Mouse (Mus musculus) hindbrain, embryonic 10.5 days (tissue): ENCODE measurements at regions not wholly inside any gene's neighbourhood (a gene's known extent, or its start where the extent isn't known, plus 50 kb on each side); places are given as distances from the start of the nearest gene placed in this dataset.
A peak's percentile ranks its signal among the peaks of the same experiment; 100 is the strongest.
"Not testable (repeated sequence)": the region's sequence is repeated elsewhere in the genome, so short reads cannot be mapped to it uniquely, and the experiment has no call there.

Source experiments
- DNase-seq: peaks from one replicate; pipeline ENCODE4 v3.0.0-alpha.2; 2017; ENCODE audit warnings: low spot score
- H3K27ac ChIP-seq: fragments of 300-500 bp; sonication (generic); 2 replicates; pipeline ENCODE4 v1.5.1; 2016; ENCODE audit warnings: mild to moderate bottlenecking, moderate library complexity
- H3K27me3 ChIP-seq: fragments of 300-500 bp; sonication (generic); 2 replicates; pipeline ENCODE4 v1.6.1; 2016; ENCODE audit warnings: mild to moderate bottlenecking; ENCODE audit not compliant: poor library complexity, insufficient read depth, severe bottlenecking
- H3K36me3 ChIP-seq: fragments of 300-500 bp; sonication (generic); 2 replicates; pipeline ENCODE4 v1.6.1; 2016; ENCODE audit warnings: mild to moderate bottlenecking, moderate library complexity
- H3K4me1 ChIP-seq: fragments of 300-500 bp; sonication (generic); replicated peaks from 2 replicates; pipeline ENCODE4 v1.6.1; 2016; ENCODE audit warnings: mild to moderate bottlenecking
- H3K4me3 ChIP-seq: fragments of 300-500 bp; sonication (generic); 2 replicates; pipeline ENCODE4 v1.5.1; 2016; ENCODE audit warnings: mild to moderate bottlenecking, moderate library complexity
- H3K9me3 ChIP-seq: fragments of 300-500 bp; sonication (generic); 2 replicates; pipeline ENCODE4 v1.6.1; 2016; ENCODE audit warnings: mild to moderate bottlenecking, moderate library complexity
- WGBS: fragments of 180-500 bp; shearing (Covaris S2); methylation state at CpG from one replicate; pipeline ENCODE4 v1.1.7; 2016; 5-methylcytosine and 5-hydroxymethylcytosine counted together

- not testable (repeated sequence) for H3K27me3 ChIP-seq, H3K36me3 ChIP-seq, H3K27ac ChIP-seq, H3K4me3 ChIP-seq, H3K9me3 ChIP-seq, H3K4me1 ChIP-seq, DNase-seq
- WGBS = 31% methylated on average over 3 of the region's 3 CpGs
Observed at GRCm38 (mm10) chr3:59563486-59564006, 166.0 kb upstream of the Gm5538 start.

- DNase-seq = no peak
- H3K9me3 ChIP-seq = no peaks in the 10 kb centered on the region
- H3K4me3 ChIP-seq = no peak overlapping the region
- no peaks in the 10 kb centered on the region for H3K27me3 ChIP-seq
- no peak overlapping the region for H3K27ac ChIP-seq
- 40% methylated on average over 2 of the region's 2 CpGs for WGBS
- no peaks in the 10 kb centered on the region for H3K4me1 ChIP-seq
- H3K36me3 ChIP-seq = no peaks in the 10 kb centered on the region
Observed at GRCm38 (mm10) chr3:59542621-59543020, 187.0 kb upstream of the Gm5538 start.

GRCm38 (mm10) chr3:59540547-59540946, 189.0 kb upstream of the Gm5538 start:
- H3K9me3 ChIP-seq, H3K4me1 ChIP-seq, DNase-seq, H3K4me3 ChIP-seq, H3K27ac ChIP-seq, H3K36me3 ChIP-seq, H3K27me3 ChIP-seq: not testable (repeated sequence)

- not testable (repeated sequence) for H3K36me3 ChIP-seq, H3K27me3 ChIP-seq, H3K4me1 ChIP-seq, H3K4me3 ChIP-seq, DNase-seq, H3K27ac ChIP-seq, H3K9me3 ChIP-seq
- WGBS = 82% methylated on average over 3 of the region's 3 CpGs
Observed at GRCm38 (mm10) chr3:59539893-59540292, 189.7 kb upstream of the Gm5538 start.

GRCm38 (mm10) chr3:59531311-59531834, 187.2 kb upstream of the Igsf10 start:
- no peak overlapping the region for H3K27ac ChIP-seq

GRCm38 (mm10) chr3:59530592-59531310, 186.6 kb upstream of the Igsf10 start:
- Histone ChIP-seq H3K27me3 (no peaks in the 10 kb centered on the region), H3K36me3 (no peaks in the 10 kb centered on the region), H3K27ac (no peak overlapping the region), H3K4me3 (no peak overlapping the region), H3K4me1 (no peaks in the 10 kb centered on the region), H3K9me3 (no peaks in the 10 kb centered on the region)
- DNase-seq = no peak
- WGBS = 88% methylated on average over 9 of the region's 9 CpGs

More at GRCm38 (mm10) chr3:59531311-59531834, 187.2 kb upstream of the Igsf10 start:
- WGBS = 80% methylated on average over 2 of the region's 2 CpGs
- no peaks in the 10 kb centered on the region for H3K9me3 ChIP-seq
- H3K4me3 ChIP-seq = no peak overlapping the region
- no peaks in the 10 kb centered on the region for H3K4me1 ChIP-seq
- no peaks in the 10 kb centered on the region for H3K27me3 ChIP-seq
- H3K36me3 ChIP-seq = no peaks in the 10 kb centered on the region
- DNase-seq = no peak

GRCm38 (mm10) chr3:59520766-59521165, 176.6 kb upstream of the Igsf10 start:
- no peak for DNase-seq
- WGBS = 85% methylated on average over 1 of the region's 1 CpGs
- Histone ChIP-seq H3K36me3 (no peaks in the 10 kb centered on the region), H3K27me3 (no peaks in the 10 kb centered on the region), H3K4me1 (no peaks in the 10 kb centered on the region), H3K9me3 (no peaks in the 10 kb centered on the region), H3K4me3 (no peak overlapping the region), H3K27ac (no peak overlapping the region)

GRCm38 (mm10) chr3:59478095-59478494, 133.9 kb upstream of the Igsf10 start:
- Histone ChIP-seq H3K27ac (no peak overlapping the region), H3K4me1 (peaks cover 7% of the 10 kb centered on the region), H3K36me3 (no peaks in the 10 kb centered on the region), H3K27me3 (no peaks in the 10 kb centered on the region), H3K9me3 (no peaks in the 10 kb centered on the region), H3K4me3 (no peak overlapping the region)
- DNase-seq = peak; percentile 6
- 14% methylated on average over 5 of the region's 5 CpGs for WGBS

- no peaks in the 10 kb centered on the region for H3K36me3 ChIP-seq
- no peaks in the 10 kb centered on the region for H3K9me3 ChIP-seq
- H3K27ac ChIP-seq = no peak overlapping the region
- DNase-seq = no peak
- no peaks in the 10 kb centered on the region for H3K27me3 ChIP-seq
- H3K4me3 ChIP-seq = no peak overlapping the region
- WGBS = 57% methylated on average over 5 of the region's 6 CpGs
- H3K4me1 ChIP-seq = peaks cover 7% of the 10 kb centered on the region
Observed at GRCm38 (mm10) chr3:59477441-59478061, 133.4 kb upstream of the Igsf10 start.

- 71% methylated on average over 1 of the region's 1 CpGs for WGBS
- Histone ChIP-seq H3K27me3 (no peaks in the 10 kb centered on the region), H3K4me1 (no peaks in the 10 kb centered on the region), H3K4me3 (no peak overlapping the region), H3K36me3 (no peaks in the 10 kb centered on the region), H3K27ac (no peak overlapping the region), H3K9me3 (no peaks in the 10 kb centered on the region)
- DNase-seq = no peak
Observed at GRCm38 (mm10) chr3:59468956-59469355, 124.8 kb upstream of the Igsf10 start.

GRCm38 (mm10) chr3:59462341-59463158, 118.4 kb upstream of the Igsf10 start:
- H3K27me3 ChIP-seq = no peaks in the 10 kb centered on the region
- H3K36me3 ChIP-seq = no peaks in the 10 kb centered on the region
- no peaks in the 10 kb centered on the region for H3K4me1 ChIP-seq
- WGBS = 96% methylated on average over 3 of the region's 3 CpGs
- H3K9me3 ChIP-seq = no peaks in the 10 kb centered on the region
- H3K4me3 ChIP-seq = no peak overlapping the region
- H3K27ac ChIP-seq = no peak overlapping the region
- DNase-seq = no peak

GRCm38 (mm10) chr3:59456938-59457337, 112.7 kb upstream of the Igsf10 start:
- 92% methylated on average over 1 of the region's 1 CpGs for whole genome bisulfite sequencing
- DNase-seq = no peak
- Histone ChIP-seq H3K36me3 (no peaks in the 10 kb centered on the region), H3K4me1 (no peaks in the 10 kb centered on the region), H3K27me3 (no peaks in the 10 kb centered on the region), H3K27ac (no peak overlapping the region), H3K9me3 (no peaks in the 10 kb centered on the region), H3K4me3 (no peak overlapping the region)

GRCm38 (mm10) chr3:59451084-59451483, 106.9 kb upstream of the Igsf10 start:
- no peak overlapping the region for H3K27ac ChIP-seq
- no peaks in the 10 kb centered on the region for H3K4me1 ChIP-seq
- 76% methylated on average over 3 of the region's 3 CpGs for WGBS
- H3K4me3 ChIP-seq = no peak overlapping the region
- H3K27me3 ChIP-seq = no peaks in the 10 kb centered on the region
- DNase-seq = no peak
- no peaks in the 10 kb centered on the region for H3K9me3 ChIP-seq
- no peaks in the 10 kb centered on the region for H3K36me3 ChIP-seq
